ENCODE assay signal across 16 mouse cellular contexts in the genomic region with DNA sequence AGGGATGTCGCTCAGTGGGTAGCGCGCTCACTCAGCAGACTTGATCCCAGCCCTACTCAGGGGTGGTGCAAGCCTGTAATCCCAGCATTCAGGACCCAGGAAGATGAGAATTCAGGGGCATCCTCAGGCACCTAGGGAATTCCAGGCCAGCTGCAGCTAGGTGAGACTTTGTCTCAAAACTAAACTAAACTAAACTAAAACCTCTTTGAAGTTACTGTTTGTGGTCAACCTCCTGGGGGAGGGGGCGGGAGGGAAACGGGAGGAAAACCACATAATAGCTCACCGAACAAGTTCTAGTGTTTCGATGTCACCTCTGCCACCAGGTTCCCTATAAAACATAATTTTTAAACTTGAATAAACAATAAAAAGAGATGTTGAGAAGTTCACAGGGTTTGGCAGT. TPM values are rescaled to one million over a fixed set of nuclear protein-coding genes. Genes with fewer than 3 reads are reported as not detected.
A peak's percentile ranks its signal among the peaks of the same experiment; 100 is the strongest.
DNase-seq lines count a peak whose midpoint lies in the region; ATAC-seq lines count a peak whose summit lies in the region.
"Had no signal": no experiment of that assay in that cellular context is flagged by ENCODE, and none has a peak within 500 bp of the region (broad histone marks: within the 10 kb centered on the region; RNA-seq: fewer than 3 reads in every experiment).

No protein-coding gene starts in this region.

- intact Hi-C loops in heart, postnatal 25 days (cut with DNase I), result no loop called here

- ATAC-seq in CD4-positive, CD25-positive, alpha-beta regulatory T cell, adult 4 months, result no peak
- ATAC-seq: activated CD4-positive, CD25-positive, alpha-beta regulatory T cell, adult 4 months; forebrain, embryonic 16.5 days; hindbrain, embryonic 16.5 days had no signal

- DNase-seq in CD4-positive, CD25-positive, alpha-beta regulatory T cell, adult 2 months (ENCODE audit: low read depth, low spot score), result peak; percentile 30
- DNase-seq in thymus, postnatal 25 days, result peak; percentile 24
- DNase-seq in thymus, postnatal 10 days (ENCODE audit: low spot score in 2 of 2), result no peak
- DNase-seq in naive thymus-derived CD4-positive, alpha-beta T cell, adult 2 months (ENCODE audit: low read depth), result peak; percentile 65
- DNase-seq in heart, postnatal 25 days (ENCODE audit: low spot score), result no peak
- no peak for DNase-seq in ovary, adult 18-20 months (ENCODE audit: low spot score)
- DNase-seq: adrenal gland, postnatal 14 days; cerebellum, adult 18-20 months; cerebellum, adult 9-11 months; cerebellum, postnatal 36 days; gastrocnemius, postnatal 25 days; heart, postnatal 36 days had no signal

RNA-seq across cellular contexts. Expression of a gene that starts 24.4 kb away (rescaled TPM):
- polyA plus RNA-seq in CD4-positive, CD25-positive, alpha-beta regulatory T cell, adult 4 months (2017; shearing (Covaris generic)), result 100 to 1,000 TPM; 275 to 341 TPM
- total RNA-seq in heart, postnatal 25 days (2021), result 10 to 100 TPM; 33.6 to 35.3 TPM

Comparison
In these comparisons a context has a peak if more than half of its experiments do, and no peak if none do; other contexts are left out.
1. DNase-seq: peak in CD4-positive, CD25-positive, alpha-beta regulatory T cell, adult 2 months (single experiment), thymus, postnatal 25 days (single experiment) and naive thymus-derived CD4-positive, alpha-beta T cell, adult 2 months (single experiment); none in thymus, postnatal 10 days (0 of 2), heart, postnatal 25 days (single experiment) and ovary, adult 18-20 months (single experiment).